Mouse (Mus musculus) G1E-ER4 (cell line): ENCODE measurements around the gene Dnajb6. TPM values are rescaled to one million over a fixed set of nuclear protein-coding genes. Genes with fewer than 3 reads are reported as not detected.

Experiments
- GATA1 ChIP-seq: IDR thresholded peaks from one replicate; pipeline ENCODE4 v1.8.0; 2012; ENCODE audit warnings: low read length, inconsistent platforms
- polyA plus RNA-seq: library from polyadenylated mRNA; stranded (reverse); fragments of >175 nt; gene quantifications from 2 replicates; pipeline ENCODE4 v1.2.3, GENCODE M21; 2012

Gene Dnajb6
- 176 and 238 TPM in 2 replicates for polyA plus RNA-seq

DNA sequence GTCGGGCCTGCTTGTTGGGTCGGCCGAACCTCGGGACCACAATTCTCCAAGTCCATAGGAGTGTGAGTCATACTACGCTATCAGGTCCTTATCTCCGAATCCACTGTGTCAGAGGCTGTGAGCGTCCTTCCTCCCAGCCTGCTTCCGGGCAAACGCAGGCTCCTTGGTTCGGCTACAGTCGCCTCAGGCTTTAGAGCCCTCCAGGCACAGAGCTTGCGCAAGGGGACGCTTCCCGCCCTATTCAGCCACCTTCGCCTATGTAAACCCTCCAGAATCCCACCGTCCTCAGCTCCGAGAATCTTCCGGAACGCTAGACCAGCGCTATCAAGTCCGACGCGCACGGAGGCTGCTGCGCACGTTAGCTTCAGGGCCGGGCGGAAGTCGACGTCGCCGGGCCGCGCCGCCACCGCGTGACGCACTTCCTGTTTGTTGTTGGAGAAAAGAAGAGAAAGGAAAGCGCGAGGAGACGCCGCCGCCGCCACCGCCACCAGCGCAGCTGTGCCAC lies at the start of gene Dnajb6, which contains the start of gene Gm5129:
Dnajb6 (plus strand) TSS at position 132 of the 505 bp plus-strand sequence.
Gm5129 (minus strand) TSS at position 380 of the 505 bp plus-strand sequence.
- peak; percentile 39 for TF ChIP-seq GATA1

DNA sequence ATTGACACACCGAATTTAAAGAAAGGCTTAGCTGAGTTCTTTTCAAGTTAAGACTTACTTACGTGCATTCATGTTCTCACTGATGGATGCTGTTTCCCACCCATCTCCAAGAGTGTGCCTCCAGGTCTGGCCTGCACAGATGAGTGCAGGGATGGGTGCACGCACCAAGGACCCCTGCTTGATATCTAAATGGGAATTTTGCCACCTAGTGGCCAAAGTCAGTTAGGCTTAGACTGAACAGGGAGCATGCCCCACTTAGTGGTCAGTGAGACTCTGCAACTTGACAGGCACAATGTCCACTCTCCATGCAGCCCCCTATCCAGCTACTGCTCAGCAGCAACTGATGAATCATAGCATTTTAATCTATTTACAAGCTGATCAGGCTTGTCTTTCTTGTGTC lies 47.8 kb upstream of the Dnajb6 start:
- TF ChIP-seq GATA1, result no peak

DNA sequence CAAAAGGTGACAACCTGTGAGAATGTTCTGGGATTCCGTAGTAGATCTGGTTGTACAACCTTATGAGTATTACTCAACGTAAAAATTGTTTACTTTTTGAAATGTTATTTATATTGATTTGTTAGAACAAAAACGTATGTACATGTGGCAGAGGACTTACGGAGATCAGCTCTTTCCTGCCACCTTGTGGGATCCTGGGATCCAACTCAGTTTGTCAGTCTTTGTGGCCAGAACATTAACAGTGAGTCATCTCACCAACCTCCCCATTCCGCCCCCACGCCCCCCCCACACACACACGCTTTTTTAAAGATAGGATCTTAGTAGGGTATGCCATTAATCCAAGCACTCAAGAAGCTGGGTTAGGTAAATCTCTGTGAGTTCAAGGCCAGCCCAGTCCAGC lies 47.1 kb upstream of the Dnajb6 start:
- no peak for TF ChIP-seq GATA1

DNA sequence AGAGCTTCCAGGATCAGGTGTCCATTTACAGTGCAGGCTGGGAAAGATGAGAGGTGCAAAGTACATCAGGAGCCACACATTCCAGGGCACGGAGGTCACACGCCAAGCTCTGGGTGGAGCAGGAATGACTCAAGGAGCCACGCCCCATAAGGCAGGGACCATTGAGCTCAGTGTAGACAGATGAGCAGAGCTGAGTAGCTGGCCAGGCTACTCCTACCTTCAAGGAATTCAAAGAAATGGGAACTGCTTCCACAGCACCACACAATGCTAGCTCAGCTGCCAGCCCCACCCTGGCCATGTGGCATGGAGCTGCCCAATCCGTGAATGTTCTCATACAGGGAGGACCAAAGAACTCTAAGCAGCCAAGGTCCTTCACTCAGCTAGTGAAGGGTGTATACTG lies 37.0 kb upstream of the Dnajb6 start:
- no peak for TF ChIP-seq GATA1

DNA sequence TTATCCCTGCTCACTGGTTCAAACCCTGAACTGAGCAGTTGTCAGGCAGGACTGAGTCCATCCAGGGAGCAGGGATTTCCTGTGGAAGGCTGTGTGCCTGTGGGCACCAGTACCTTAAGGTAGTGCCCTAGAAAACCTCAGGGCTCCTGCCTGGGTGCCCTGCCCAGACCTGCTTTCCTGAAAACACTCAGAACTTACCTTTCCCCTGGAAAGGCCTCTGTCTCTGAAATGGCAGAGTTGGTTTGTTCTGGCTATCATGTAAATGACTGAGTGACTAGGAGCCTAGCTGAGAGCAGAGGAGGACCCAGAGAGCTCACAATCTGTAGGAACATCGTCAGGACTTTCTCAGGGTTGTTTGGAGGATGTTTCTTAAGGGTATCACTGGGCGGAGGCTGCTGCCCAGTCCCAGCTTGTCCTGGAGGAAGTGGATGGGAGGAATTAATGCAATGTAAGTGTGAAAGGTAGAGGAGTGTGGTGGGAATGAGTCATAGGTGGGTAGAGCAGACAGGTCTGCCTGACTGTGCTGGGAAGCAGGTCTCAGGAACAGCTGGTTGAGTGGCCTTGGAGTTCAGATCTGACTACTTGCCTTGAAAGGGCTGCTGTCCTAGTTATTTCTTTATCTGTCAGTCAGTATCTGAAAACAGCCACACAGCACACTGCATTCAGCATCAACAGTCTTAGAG lies 35.8 kb upstream of the Dnajb6 start:
- TF ChIP-seq GATA1, result no peak

DNA sequence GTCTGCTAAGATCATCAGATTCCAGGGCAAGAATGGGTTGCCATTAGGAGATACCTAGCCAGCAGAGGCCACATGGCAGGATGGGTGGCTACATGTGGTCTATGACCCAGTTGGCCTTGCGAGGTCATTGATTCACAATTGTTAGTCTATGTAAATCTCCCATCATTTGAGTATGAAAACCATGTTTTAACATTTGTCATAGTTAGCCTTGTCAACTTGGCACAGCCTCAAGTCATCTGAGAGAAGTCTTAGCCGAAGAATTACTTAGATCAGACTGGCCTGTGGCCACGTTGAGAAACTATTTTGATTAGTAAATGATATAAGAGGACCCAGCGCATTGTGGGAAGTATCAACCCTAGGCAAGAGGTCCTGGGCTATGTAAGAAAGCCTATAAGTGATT lies 28.2 kb upstream of the Dnajb6 start:
- TF ChIP-seq GATA1, result no peak

DNA sequence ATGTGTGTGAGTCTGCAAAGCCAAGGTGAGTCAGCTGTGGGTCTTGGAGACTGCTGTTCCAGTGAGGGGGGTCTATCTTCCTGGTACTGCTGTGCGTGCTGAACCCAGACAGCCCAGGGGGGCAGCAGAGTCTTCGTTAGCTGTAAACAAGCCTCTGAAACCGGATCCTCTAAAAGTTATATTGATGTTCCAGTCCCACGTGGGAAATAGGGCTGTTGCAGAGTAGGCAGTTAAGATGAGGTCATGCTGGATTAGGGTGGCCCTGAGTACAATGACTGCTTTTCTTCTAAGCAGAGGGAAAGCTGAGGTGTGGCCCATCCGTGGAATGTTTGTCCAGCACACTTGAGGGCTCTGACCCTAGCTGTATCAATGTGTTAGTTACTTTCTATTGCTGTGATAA lies 27.2 kb upstream of the Dnajb6 start:
- no peak for TF ChIP-seq GATA1

DNA sequence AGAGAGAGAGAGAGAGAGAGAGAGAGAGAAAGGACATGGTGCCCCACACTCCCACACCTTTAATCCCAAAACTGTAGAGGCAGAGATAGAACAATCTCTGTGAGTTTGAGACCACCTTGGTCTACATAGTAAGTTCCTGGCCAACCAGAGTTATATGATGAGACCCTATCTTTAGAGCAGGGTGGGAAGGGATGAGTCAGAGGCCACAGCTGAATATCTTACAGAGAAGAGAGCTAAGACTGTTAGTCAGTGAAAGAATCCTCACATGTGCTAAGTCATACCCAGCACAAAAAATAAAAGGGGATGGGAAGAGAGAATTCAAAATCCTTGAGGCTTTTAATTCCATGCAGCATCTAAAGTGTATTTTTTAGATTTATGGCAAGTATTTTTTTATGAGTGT lies 23.9 kb upstream of the Dnajb6 start:
- no peak for TF ChIP-seq GATA1

DNA sequence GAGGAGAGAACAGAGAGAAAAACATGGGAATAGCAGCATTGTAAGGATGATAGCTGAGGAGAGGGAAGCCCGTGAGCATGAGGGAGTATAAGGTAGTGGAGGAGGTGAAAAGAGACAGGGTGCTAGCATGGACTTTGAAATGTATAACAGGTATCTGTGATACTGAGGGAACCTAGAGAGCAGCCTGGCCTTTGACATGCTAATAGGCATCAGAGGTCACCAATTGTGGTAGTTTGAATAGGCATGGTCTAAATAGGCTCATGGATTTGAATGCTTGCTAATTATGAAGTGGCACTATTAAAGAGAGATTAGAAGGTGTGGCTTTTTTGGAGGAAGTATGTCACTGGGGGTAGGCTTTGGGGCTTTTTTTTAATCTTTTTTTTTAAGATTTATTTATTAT lies 22.6 kb upstream of the Dnajb6 start:
- no peak for TF ChIP-seq GATA1

DNA sequence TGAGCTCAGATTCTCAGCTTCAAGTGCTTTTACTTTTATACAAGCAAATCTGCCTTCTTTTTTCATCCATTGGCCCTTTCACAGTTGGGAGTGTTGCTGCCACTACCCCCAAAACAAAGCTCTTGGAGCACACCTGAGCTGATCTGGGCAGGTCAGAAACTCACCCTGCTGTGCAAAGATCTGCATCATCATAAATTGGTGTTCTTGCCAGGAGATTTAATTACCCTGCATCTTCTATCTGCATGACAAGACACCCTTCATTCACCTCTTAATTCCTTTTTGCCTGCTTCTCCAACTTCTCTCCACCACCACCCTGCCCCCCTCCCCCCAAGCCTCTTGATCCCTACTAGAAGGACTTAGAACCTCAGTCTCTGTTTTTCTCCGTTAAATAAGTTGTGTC lies 14.3 kb upstream of the Dnajb6 start:
- TF ChIP-seq GATA1, result no peak

DNA sequence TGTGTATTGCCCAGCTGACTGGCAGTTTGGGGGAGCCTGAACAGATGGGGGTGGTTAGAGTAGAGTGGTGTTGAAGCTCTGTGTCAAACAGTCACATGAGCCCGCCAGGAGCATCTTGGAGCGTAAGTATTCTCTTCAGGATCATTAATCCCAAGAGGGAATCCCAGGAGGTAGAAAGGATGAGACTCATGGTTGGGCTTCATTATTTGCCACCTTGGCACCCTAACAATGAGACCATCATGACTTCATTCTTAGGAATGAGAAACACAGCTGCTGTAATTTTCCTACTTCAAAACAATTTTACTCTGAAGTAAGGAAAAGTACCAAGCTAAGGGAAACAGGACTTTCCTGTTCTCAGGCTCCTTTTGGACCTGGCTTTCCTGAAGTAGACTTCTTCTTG lies 10.1 kb upstream of the Dnajb6 start:
- no peak for TF ChIP-seq GATA1

DNA sequence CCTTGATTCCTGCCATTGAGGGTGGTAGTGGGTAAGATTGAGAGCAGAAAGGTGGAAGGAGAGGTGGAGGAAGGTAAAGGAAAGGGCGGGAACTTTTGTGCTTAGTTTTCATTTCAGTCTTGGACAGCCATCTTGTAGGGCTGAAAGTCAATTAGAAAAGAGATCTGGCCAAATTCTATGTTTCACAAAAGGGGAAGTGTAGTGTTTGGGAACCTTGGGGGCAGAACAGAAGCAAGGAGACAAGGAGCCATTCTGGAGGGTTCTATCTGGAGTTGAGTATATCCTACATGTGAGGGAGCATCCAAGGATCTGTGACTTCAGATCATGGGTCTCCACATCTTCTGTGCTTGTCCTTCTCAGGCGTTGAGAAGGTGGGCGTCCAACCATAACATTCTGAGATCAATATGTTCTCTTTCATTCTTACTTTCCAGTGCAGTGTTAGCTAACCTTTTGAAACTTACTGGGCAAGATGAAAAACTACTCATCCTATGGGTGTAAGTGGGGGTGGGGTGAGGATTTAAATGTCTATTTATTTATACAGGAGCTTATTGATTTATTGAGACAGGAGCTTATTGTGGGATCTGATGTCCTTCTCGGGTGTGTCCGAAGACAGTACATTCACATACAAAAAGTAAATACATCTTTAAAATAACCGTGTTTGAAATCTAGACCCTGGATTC lies 517 bp upstream of the Dnajb6 start:
- TF ChIP-seq GATA1, result no peak

DNA sequence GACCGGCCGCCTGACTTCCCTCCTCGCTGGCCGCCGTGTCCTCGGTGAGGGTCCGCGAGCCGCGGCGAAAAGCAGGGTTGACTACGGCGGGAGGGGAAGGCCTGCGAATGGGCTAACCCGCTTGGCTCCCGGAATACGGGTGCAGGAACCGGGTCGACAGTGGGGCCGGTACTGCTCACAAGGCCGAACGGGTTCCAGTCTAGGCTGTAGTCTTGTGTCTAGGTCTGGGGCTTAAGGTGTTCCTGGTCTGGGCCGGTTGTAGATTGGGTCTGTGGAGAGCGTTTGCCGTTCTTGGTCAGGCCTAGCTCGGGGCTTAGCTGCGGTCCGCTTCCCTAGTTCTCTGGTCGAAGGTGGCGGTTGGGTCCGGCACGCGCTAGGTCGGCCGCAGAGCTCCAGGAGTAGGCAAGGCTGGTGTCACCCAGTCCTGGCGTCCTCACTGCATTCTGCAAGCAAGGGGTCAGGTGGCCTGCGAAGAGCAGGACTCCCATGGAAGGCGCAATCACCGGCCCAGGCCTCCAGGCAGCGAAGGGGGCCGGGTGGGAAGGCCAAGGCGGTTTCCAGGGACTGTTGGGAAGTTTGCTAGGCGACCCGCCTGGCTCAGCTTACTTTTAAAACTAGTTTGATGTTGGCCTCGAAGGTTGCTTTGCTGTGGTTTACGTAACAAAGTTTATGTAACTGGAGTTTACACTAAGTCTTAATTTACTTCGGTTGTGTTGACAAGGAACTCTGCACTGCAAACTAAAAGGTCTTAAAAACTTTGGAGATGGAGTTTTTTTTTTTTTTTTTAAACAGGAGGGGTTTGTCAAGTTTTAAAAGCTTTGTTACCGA lies 799 bp downstream of the Dnajb6 start:
- no peak for TF ChIP-seq GATA1

DNA sequence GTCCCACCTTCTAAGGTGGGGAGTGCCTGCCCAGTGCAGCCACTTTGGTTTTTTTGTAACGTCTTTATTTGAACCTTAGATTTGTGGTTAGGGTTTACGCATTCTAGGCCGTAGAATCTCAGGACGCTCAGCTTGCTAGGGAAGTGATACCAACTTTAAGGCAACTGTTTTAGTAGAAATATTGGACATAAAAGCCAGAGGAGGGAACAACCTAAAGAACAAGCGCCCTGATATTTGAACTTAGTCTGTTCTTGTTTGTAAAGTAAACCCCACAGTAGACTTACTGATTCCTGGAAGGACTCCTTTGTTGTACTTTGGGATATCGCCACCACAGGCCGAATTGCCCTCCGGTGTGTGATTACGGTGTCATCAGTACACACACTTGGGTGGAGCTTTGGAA lies 1.5 kb downstream of the Dnajb6 start:
- no peak for TF ChIP-seq GATA1

DNA sequence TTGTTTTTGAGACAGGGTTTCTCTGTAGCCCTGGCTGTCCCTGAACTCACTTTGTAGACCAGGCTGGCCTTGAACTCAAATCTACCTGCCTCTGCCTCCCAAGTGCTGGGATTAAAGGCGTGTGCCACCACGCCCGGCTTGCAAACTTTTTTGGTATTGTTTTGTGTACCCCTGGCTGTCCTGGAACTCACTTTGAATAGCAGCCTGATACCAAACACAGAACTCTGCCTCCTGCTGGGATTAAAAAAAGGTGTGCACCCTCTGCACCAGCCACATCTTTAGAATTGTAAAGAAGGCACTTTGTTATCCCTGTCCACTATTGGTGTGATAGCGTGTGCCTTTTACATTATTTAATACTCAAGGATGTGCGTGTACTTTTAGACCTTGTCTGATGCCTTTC lies 2.0 kb downstream of the Dnajb6 start:
- TF ChIP-seq GATA1, result no peak

DNA sequence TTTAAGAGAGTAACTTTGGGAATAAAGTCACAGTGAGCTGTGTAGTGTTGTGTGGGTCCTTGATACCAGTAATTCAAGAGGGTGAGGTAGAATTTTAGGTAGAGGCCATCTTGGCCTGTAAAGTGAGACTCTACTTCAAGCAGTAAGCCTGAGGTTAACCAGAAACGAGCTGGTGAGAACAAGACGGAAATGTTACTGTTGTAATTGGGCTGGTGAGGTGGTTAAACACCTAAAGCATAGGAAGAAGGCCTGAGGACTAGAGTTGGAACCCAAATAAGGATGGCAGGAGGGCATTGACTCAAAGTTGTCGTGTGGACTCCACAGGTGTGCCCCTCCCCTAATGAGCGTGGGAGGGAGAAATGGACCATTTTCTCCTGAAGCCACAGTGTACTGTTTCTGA lies 2.6 kb downstream of the Dnajb6 start:
- TF ChIP-seq GATA1, result no peak
